Mouse (Mus musculus): ENCODE results near the gene Agk.

Gene Agk

DNA sequence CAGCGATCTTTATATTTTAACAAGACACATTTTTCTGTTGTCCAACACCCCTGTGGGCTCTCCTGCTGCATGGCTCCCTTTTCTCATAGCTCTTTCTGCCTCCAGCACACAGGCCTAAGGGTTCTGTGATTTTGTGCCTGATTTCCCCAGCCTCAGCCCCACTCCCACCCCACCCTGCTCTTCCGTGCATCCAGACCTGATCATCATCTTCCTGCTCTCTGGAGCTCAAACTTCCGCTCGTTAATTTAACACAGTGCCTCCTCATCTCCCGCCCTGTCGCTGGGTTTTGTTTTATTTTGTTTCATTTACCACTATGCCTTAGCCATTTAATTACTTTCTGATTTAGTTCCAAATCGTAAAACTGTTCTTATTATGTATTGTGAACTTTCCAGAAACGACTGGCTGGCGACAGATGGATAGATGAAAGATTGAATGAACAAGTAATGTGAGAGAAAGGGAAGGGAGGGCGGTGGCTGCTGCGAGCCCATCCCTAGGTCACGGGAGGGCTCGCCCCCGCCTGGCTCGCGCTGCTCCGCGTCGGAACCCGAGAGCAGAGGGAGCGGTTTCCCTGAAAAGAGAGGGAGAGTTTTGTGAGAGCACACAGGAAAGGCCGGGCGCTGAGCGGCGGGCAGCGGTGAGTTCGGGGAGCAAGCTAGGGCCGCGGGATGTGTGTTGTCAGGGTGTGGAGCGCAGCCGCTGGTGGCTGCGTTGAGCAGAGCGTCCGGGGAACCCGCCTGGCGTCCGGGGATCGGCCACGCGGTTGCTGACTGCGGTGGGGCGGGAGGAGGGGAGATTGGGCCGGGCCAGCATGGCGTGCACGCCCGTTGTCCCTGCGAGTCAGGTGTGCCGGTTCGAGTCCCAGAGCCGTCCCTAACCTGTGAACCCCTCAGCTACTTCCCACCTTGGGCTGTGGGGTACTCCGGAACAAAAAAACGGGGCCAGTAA, at the start of gene Agk:
Agk (plus strand) TSS at position 276 of the 945 bp plus-strand sequence.
- no peak; the same call in 1 of the 2 replicates for TF ChIP-seq GATA4 (IDR thresholded peaks at IDR 0.05; ENCODE audit: insufficient replicate concordance, low read length)

DNA sequence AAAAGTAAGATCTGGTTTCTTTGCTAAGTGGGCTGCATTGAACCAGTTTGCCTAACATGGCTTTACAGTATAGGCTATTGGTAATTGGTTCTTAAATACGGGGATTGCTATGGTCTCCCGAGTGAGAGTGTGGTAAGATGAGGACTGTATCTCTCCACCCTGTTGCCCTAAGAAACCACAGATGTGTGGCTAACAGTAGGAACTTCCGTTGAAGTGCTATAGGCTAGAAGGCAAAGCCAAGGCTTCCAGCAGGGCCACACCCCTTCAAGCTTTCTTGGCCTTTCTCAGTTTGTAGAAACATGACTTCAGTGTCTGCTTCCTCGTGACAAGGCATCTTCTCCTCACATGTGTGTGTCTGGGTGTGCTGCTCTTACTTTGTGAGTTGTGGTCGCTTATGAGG, 24.3 kb upstream of the Agk start:
- TF ChIP-seq GATA4 (IDR thresholded peaks at IDR 0.05; ENCODE audit: insufficient replicate concordance, low read length): no peak

DNA sequence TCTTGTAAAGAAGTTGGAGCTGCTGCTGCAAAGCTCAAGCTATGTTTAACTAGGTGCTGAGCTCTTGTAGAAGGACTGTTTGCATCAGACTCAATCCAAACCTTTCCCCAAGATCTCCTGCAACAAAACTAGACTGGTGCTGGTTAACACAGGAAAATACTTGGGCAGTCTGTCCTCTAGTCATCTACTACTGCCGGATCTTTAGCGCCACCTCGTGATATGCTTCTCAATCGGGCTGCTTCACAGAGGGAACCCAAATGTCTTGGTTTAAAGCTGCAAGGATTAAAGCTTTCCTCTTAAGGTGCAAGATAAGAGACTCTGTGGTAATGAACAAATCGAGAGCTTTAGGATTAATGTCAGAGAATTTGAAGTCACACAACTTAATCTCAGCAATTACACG, 21.6 kb upstream of the Agk start:
- TF ChIP-seq GATA4 (IDR thresholded peaks at IDR 0.05; ENCODE audit: insufficient replicate concordance, low read length): no peak

DNA sequence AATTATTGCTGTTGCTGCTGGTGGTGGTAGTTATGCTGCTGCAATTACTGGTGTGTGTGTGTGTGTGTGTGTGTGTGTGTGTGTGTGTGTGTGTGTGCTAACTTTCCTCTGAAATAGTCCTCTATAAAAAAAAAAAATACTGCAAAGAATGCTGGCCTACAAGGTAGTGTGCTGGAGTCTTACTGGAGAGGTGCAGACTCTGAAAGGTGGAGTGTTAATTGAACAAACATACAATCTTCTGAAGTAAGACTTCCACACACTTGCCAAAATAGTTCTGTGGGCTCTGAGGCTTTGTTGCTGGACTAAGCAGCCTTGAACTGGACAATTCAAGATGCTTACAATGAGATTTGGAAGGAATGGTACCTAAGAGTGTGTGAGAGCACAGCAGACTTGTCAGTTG, 20.0 kb upstream of the Agk start:
- no peak for TF ChIP-seq GATA4 (IDR thresholded peaks at IDR 0.05; ENCODE audit: insufficient replicate concordance, low read length)

DNA sequence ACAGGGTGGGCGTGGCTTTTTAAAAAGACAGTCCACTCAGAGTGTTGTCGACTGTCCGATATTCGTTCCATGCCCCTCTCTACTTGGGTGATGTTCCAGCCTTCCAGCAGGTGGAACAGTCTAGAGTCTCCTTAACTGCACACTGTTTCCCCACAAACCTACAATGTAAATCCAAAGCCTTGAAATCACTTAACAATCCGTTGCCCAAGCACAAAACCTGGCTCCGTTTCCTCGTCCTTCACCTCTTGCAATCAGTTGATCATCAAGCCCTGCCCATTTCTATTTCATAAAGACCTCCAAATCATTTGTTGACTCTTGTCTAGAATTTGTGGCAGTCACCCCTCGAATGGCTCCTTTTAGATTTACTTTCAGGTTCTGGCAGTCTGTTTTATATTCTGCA, 1.4 kb downstream of the Agk start:
- no peak for TF ChIP-seq GATA4 (IDR thresholded peaks at IDR 0.05; ENCODE audit: insufficient replicate concordance, low read length)

DNA sequence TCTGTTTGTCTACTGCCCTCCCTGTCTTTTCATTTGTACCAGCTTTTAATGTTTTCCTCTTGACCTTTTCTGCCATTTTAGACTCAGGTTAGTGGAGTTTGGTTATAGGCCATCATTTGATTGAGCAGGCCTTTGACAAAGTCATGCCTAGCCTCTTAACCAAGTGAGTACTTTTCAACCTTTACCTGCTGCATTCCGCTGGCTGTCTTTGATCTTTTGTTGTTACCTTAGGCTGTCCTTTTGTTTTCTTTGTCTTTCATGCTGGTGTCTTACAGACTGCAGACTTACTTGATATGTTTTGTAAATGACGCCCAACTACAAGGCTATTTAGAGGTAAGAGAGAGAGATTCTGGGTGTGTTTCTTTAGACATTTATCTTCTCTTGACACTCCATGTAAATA, 8.5 kb downstream of the Agk start:
- no peak for TF ChIP-seq GATA4 (IDR thresholded peaks at IDR 0.05; ENCODE audit: insufficient replicate concordance, low read length)

DNA sequence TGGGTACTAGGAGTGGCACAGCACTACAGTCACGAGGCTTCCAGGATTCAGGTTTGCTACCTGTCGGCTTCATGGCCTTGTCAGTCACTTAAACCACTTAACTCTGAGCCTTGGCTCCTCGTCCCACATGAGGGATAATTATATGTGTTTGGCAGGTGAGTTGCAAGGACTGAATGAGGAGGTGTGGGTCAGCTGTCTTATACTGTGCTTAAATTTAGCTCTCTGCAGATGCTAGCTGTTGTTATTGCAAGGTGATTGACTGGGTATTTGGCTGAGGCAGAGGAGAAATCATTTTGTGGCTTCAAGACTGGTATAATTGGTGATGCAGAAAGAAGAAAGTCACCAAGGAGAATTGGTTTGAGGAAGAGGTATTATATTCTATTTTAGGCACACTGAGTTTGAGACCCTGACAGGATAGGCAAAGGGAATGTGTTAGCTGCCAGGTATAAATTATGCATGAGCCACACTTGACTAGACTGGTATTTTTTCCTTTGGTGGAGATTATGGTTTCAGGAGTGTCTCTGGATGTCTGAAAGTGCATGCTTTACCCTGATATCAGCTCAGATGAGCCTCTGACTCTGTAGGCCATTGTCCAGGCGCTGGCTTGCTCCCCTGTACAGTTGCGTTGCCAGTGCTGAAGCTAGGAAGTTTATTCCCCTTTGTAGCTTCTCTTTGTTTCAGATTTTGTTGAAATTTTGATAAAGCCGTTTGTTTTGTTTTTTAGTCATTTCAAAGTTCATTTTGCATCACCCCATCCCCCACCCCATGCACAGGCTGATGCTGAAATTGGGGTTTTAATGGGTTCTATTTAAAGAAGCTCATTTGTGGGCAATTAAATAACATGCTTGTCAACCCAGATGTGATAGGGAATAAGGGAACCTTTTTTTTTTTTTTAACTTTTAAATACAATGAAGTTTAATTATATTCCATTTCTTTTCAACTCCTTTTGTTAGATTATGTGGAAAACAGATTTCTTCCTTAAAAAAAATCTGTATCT, 12.1 kb downstream of the Agk start:
- TF ChIP-seq GATA4 (IDR thresholded peaks at IDR 0.05; ENCODE audit: insufficient replicate concordance, low read length): no peak

DNA sequence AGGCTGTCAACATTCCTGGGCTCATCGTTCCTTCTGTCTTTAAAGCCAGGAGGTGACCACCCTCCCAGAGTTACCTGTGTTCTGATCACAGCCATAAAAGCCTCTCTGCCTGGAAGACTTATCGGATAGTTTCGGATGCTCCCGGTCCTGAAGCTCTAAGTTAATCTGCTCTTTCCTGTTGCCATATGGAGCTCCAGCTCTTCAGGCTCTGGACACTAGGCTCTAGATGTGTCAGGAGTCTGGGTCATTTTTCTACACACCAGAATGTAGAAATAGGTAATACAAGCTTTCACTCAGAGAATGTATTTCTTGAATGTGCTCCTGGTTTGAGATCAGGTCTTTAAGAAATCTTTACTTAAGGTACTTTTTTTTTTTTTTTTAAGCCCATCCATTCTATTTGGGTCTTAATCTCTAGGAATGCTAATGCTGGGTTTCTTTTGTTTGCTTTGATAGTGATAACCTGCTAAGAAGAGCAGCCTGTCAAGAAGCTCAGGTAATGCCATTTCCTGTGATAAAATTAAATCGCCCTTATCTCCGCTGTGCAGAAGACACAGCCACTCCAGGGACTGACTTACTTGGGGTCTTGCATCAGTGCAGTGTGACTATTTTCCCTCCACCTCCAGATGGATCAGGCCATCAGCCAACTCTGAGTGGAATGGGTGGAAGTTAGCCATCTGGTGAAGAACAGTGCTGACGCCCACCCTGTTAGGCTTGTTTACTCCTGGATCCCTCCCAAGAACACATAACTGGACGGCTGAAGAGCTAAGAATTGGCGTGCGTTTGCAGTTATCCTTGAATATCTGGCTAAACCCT, 22.2 kb downstream of the Agk start:
- TF ChIP-seq GATA4 (IDR thresholded peaks at IDR 0.05; ENCODE audit: insufficient replicate concordance, low read length): no peak

DNA sequence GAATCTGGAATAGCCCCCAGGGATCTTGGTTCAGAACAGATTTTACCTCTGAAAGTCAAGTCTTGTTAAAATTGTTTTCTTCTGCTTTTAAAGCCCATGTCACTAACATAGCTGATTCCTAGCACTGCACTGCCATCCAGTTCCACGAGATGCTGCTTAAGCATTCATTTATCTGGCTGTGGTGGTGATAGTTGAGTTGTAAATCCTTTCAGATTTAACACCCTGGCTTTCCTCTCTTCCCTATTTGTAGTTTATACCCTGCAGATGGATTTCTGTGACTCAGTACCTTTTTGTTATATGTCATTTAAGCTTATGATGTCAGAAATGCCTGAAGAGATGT, 22.8 kb downstream of the Agk start:
- no peak for TF ChIP-seq GATA4 (IDR thresholded peaks at IDR 0.05; ENCODE audit: insufficient replicate concordance, low read length)

DNA sequence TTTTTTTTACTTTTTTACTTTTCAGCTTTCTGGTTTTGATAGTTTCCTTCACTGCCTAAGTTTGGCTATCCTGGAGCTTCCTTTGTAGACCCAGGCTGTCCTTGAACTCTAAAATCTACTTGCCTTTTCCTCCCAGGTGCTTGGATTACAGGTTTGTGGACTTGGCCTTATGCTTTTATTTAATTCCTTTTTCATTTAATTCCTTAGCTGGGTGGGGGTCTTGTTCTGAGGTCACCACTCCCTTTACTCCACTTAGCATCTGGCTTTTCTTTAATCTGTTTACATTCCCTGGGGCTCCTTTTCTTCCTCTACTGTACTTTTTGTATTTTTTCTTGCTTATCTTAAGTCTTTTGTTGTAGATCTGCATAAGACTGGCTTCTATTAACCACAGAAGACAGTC, 25.1 kb downstream of the Agk start:
- TF ChIP-seq GATA4 (IDR thresholded peaks at IDR 0.05; ENCODE audit: insufficient replicate concordance, low read length): no peak

DNA sequence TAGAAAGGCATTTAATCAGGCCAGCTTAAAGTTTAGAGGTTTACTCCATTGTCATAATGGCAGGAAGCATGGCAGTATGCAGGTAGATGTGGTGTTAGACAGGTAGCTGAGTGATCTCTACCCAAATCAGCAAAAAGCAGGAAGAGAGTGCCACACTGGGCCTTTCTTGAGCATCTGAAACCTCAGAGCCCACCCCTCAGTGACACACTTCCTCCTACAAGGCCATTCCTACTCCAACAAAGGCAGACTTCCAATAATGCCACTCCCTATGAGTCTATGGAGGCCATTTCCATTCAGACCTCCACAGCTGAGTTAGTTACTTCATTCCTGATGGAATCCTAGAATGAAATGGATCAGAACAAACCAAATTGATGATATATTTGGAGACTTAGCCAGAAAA, 25.9 kb downstream of the Agk start:
- no peak for TF ChIP-seq GATA4 (IDR thresholded peaks at IDR 0.05; ENCODE audit: insufficient replicate concordance, low read length)

DNA sequence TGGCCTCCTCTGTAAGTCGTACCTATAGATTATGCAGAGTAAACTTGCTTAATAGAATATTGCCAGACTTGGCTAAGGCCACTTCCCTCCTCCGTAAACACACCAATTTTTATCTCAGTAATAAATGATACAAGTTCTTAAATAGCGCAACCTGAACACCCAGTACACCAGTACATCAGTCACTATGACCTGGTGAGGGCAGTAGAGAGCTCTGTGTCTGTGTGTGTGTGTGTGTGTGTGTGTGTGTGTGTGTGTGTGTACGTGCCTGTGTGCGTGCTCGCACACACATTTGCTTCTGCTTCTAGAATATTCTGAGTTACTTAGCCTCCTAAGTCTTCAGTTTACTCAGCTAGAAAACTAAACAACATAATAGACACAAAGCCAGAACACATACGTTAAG, 28.4 kb downstream of the Agk start:
- TF ChIP-seq GATA4 (IDR thresholded peaks at IDR 0.05; ENCODE audit: insufficient replicate concordance, low read length): no peak

DNA sequence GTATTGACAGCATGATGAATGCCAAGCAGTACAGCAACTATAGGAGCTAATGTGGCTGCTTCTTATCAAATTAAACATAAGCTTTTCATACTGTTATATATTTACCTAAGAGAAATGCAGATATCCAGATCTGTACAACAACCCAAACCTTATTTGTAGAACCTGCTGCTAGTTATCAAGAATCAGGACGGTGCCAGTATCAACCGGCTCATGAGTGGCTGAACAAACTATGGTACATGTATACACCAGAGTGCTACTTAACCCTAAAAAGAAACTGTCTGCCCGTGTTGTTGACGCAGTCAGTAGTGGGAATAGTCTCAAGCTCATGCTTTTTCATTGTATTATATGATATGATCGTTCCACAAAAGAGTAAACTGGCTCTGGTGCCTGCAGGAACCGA, 46.1 kb downstream of the Agk start:
- TF ChIP-seq GATA4 (IDR thresholded peaks at IDR 0.05; ENCODE audit: insufficient replicate concordance, low read length): no peak

DNA sequence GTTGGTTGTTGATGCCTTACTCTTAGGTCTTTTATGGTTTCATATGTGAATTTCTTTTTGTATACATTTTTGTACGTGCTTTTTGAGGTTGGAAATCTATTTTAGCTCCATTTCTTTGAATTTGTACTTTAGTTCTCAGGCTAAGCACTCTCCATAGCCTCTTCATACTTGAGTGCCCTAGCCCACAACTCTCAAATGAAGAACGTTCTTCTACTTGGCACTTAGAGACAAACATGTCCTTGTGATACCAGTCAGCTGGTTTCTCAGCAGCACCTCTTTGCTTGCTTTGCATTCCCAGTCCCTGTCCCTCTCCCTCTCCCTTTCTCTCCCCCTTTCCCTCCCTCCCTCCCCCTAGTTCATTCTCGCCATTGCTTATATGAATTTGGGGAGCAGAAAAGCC, 55.2 kb downstream of the Agk start:
- TF ChIP-seq GATA4 (IDR thresholded peaks at IDR 0.05; ENCODE audit: insufficient replicate concordance, low read length): no peak

DNA sequence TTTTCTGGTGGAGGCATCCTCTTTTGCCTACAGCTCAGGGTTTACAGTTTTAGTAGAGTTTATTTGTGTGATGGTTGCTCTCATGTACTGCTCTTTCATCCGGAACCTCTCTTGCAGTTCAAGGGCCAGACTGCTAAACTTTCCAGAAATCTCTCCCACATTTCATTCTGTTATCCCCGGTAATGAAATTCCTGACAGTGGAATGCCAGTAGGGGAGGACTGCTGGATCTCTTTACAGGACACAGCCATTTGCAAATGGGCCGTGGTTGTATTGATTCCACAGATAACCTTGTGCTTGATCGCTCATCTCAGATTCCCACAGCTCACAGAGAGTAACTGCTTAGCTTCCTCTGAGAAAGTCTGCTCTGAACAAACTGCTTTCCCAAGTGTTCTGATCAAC, 56.9 kb downstream of the Agk start:
- TF ChIP-seq GATA4 (IDR thresholded peaks at IDR 0.05; ENCODE audit: insufficient replicate concordance, low read length): no peak
